Mouse (Mus musculus) forebrain, embryonic 11.5 days (tissue): ENCODE measurements at regions not wholly inside any gene's neighbourhood (a gene's known extent, or its start where the extent isn't known, plus 50 kb on each side); places are given as distances from the start of the nearest gene placed in this dataset.
A peak's percentile ranks its signal among the peaks of the same experiment; 100 is the strongest.

Experiments
- ATAC-seq: fragments of 200-750 bp; cut with Nextera tagmentation; replicated peaks from 2 replicates; pipeline ENCODE4 v1.8.0; 2017; ENCODE audit warnings: moderate TSS enrichment; ENCODE audit not compliant: low FRiP score
- DNase-seq: peaks from one replicate; pipeline ENCODE4 v3.0.0-alpha.2; 2017; ENCODE audit warnings: low spot score
- H3K27ac ChIP-seq: fragments of 300-500 bp; sonication (generic); 2 replicates; pipeline ENCODE4 v1.5.1; 2014; ENCODE audit warnings: low read depth, low read length
- H3K27me3 ChIP-seq: fragments of 300-500 bp; sonication (generic); 2 replicates; pipeline ENCODE4 v1.6.1; 2014; ENCODE audit warnings: mild to moderate bottlenecking, low read length, mixed read lengths; ENCODE audit not compliant: control insufficient read depth, insufficient read depth
- H3K36me3 ChIP-seq: fragments of 300-500 bp; sonication (generic); 2 replicates; pipeline ENCODE4 v1.6.1; 2014; ENCODE audit warnings: mild to moderate bottlenecking, low read length, moderate library complexity, mixed read lengths; ENCODE audit not compliant: control insufficient read depth, insufficient read depth
- H3K4me1 ChIP-seq: fragments of 300-500 bp; sonication (generic); replicated peaks from 2 replicates; pipeline ENCODE4 v1.6.1; 2014; ENCODE audit warnings: low read length, mixed read lengths; ENCODE audit not compliant: control insufficient read depth, insufficient read depth
- H3K4me2 ChIP-seq: fragments of 300-500 bp; sonication (generic); 2 replicates; pipeline ENCODE4 v1.6.1; 2014; ENCODE audit warnings: low read depth, mild to moderate bottlenecking, low read length, moderate library complexity, mixed read lengths; ENCODE audit not compliant: severe bottlenecking
- H3K4me3 ChIP-seq: fragments of 300-500 bp; sonication (generic); 2 replicates; pipeline ENCODE4 v1.5.1; 2014; ENCODE audit warnings: low read depth, low read length
- H3K9ac ChIP-seq: fragments of 300-500 bp; sonication (generic); 2 replicates; pipeline ENCODE4 v1.6.1; 2014; ENCODE audit warnings: low read length
- H3K9me3 ChIP-seq: fragments of 300-500 bp; sonication (generic); 2 replicates; pipeline ENCODE4 v1.6.1; 2016; ENCODE audit warnings: low read length, mixed read lengths; ENCODE audit not compliant: control insufficient read depth
- WGBS: fragments of 180-500 bp; shearing (Covaris S2); extraction: QIAGEN DNeasy Blood & Tissue Kit; methylation state at CpG from one replicate; pipeline ENCODE4 v1.1.7; 2014; 5-methylcytosine and 5-hydroxymethylcytosine counted together

GRCm38 (mm10) chr10:18907276-18907960 lies 62.6 kb downstream of the Perp start:
- WGBS, result 88% methylated on average over 9 of the region's 9 CpGs
- Histone ChIP-seq H3K4me1 (no peaks in the 10 kb centered on the region), H3K36me3 (no peaks in the 10 kb centered on the region), H3K4me2 (no peak overlapping the region), H3K9me3 (no peaks in the 10 kb centered on the region), H3K27me3 (no peaks in the 10 kb centered on the region), H3K4me3 (no peak overlapping the region), H3K9ac (no peak overlapping the region), H3K27ac (no peak overlapping the region)
- DNase-seq (no peak), ATAC-seq (no peak)

GRCm38 (mm10) chr10:18909307-18909706 lies 64.5 kb downstream of the Perp start:
- DNase-seq (no peak), ATAC-seq (no peak)
- Histone ChIP-seq H3K27ac (no peak overlapping the region), H3K4me1 (no peaks in the 10 kb centered on the region), H3K27me3 (no peaks in the 10 kb centered on the region), H3K9ac (no peak overlapping the region), H3K4me2 (no peak overlapping the region), H3K36me3 (no peaks in the 10 kb centered on the region), H3K9me3 (no peaks in the 10 kb centered on the region), H3K4me3 (no peak overlapping the region)
- WGBS, result 82% methylated on average over 3 of the region's 3 CpGs

- Histone ChIP-seq H3K9me3 (no peaks in the 10 kb centered on the region), H3K36me3 (no peaks in the 10 kb centered on the region), H3K4me3 (no peak overlapping the region), H3K4me2 (no peak overlapping the region), H3K9ac (no peak overlapping the region), H3K4me1 (no peaks in the 10 kb centered on the region), H3K27ac (no peak overlapping the region), H3K27me3 (no peaks in the 10 kb centered on the region)
- WGBS, result 3% methylated on average over 2 of the region's 2 CpGs
- DNase-seq (peak; percentile 67), ATAC-seq (no peak)
These were observed 66.1 kb downstream of the Perp start for GRCm38 (mm10) chr10:18910898-18911297.

- H3K9me3 ChIP-seq, result no peaks in the 10 kb centered on the region
- H3K36me3 ChIP-seq, result no peaks in the 10 kb centered on the region
- no peak for DNase-seq
- H3K4me1 ChIP-seq, result no peaks in the 10 kb centered on the region
- 77% methylated on average over 6 of the region's 6 CpGs for WGBS
- H3K27ac ChIP-seq, result no peak overlapping the region
- no peak overlapping the region for H3K4me3 ChIP-seq
- no peak overlapping the region for H3K9ac ChIP-seq
- ATAC-seq, result no peak
- no peaks in the 10 kb centered on the region for H3K27me3 ChIP-seq
- H3K4me2 ChIP-seq, result no peak overlapping the region
These were observed 72.3 kb downstream of the Perp start for GRCm38 (mm10) chr10:18917120-18917616.

GRCm38 (mm10) chr10:18923088-18923821 lies 78.4 kb downstream of the Perp start:
- no peak for DNase-seq
- no peak overlapping the region for H3K4me3 ChIP-seq
- WGBS, result 78% methylated on average over 3 of the region's 3 CpGs
- no peaks in the 10 kb centered on the region for H3K27me3 ChIP-seq
- no peak overlapping the region for H3K27ac ChIP-seq
- ATAC-seq, result no peak
- no peaks in the 10 kb centered on the region for H3K4me1 ChIP-seq
- no peaks in the 10 kb centered on the region for H3K9me3 ChIP-seq
- H3K4me2 ChIP-seq, result no peak overlapping the region
- no peak overlapping the region for H3K9ac ChIP-seq
- no peaks in the 10 kb centered on the region for H3K36me3 ChIP-seq

GRCm38 (mm10) chr10:18927811-18928210 lies 83.0 kb downstream of the Perp start:
- no peaks in the 10 kb centered on the region for H3K36me3 ChIP-seq
- ATAC-seq (no peak), DNase-seq (no peak)
- no peak overlapping the region for H3K27ac ChIP-seq
- H3K4me1 ChIP-seq, result no peaks in the 10 kb centered on the region
- no peak overlapping the region for H3K4me2 ChIP-seq
- no peaks in the 10 kb centered on the region for H3K9me3 ChIP-seq
- no peak overlapping the region for H3K4me3 ChIP-seq
- no peak overlapping the region for H3K9ac ChIP-seq
- WGBS, result 88% methylated on average over 2 of the region's 2 CpGs
- no peaks in the 10 kb centered on the region for H3K27me3 ChIP-seq

- WGBS, result 52% methylated on average over 2 of the region's 2 CpGs
- H3K4me1 ChIP-seq, result no peaks in the 10 kb centered on the region
- no peak for DNase-seq
These were observed 84.1 kb downstream of the Tnfaip3 start for GRCm38 (mm10) chr10:18931344-18931743.

GRCm38 (mm10) chr10:18941447-18941846 lies 74.0 kb downstream of the Tnfaip3 start:
- 73% methylated on average over 4 of the region's 4 CpGs for WGBS
- no peak for ATAC-seq

More at GRCm38 (mm10) chr10:18931344-18931743, 84.1 kb downstream of the Tnfaip3 start:
- H3K4me2 ChIP-seq, result no peak overlapping the region
- H3K27me3 ChIP-seq, result no peaks in the 10 kb centered on the region
- H3K27ac ChIP-seq, result no peak overlapping the region
- ATAC-seq, result no peak
- no peak overlapping the region for H3K9ac ChIP-seq
- H3K36me3 ChIP-seq, result no peaks in the 10 kb centered on the region
- no peaks in the 10 kb centered on the region for H3K9me3 ChIP-seq
- no peak overlapping the region for H3K4me3 ChIP-seq

More at GRCm38 (mm10) chr10:18941447-18941846, 74.0 kb downstream of the Tnfaip3 start:
- Histone ChIP-seq H3K4me2 (no peak overlapping the region), H3K4me3 (no peak overlapping the region), H3K36me3 (no peaks in the 10 kb centered on the region), H3K27me3 (no peaks in the 10 kb centered on the region), H3K9ac (no peak overlapping the region), H3K4me1 (no peaks in the 10 kb centered on the region), H3K9me3 (no peaks in the 10 kb centered on the region), H3K27ac (no peak overlapping the region)
- DNase-seq, result no peak
